Mouse (Mus musculus) liver, adult 2 months (tissue): ENCODE results near the gene Disc1.

Experiments
- CTCF ChIP-seq: fragments of 200-500 bp; IDR thresholded peaks from 2 replicates; pipeline ENCODE4 v1.5.1; 2011; ENCODE audit warnings: low read depth, low read length, control low read depth
- POLR2A ChIP-seq: fragments of 200-500 bp; IDR thresholded peaks from 2 replicates; pipeline ENCODE4 v1.6.1; 2011; ENCODE audit warnings: low read length, control low read depth; ENCODE audit not compliant: insufficient read depth; ENCODE audit errors: extremely low read depth

GRCm38 (mm10) chr8:125242382-125242781 is 188.4 kb downstream of the Disc1 start:
- TF ChIP-seq CTCF, result no peak
- no peak for TF ChIP-seq POLR2A
